Mouse (Mus musculus) T-helper 17 cell (primary cell): ENCODE results near the gene Nrm.

ENCODE experiments used
- in situ Hi-C, 2 experiments: fragments of 300-600 bp; cut with MboI, MseI; formaldehyde crosslinking; loops; 1 replicate in 1 of 2; 2 replicates in 1 of 2; pipeline ENCODE4 v1.15.1; 2025; ENCODE audit warnings: high pct_unique_total_duplicates in 2 of 2

Nrm gene

DNA sequence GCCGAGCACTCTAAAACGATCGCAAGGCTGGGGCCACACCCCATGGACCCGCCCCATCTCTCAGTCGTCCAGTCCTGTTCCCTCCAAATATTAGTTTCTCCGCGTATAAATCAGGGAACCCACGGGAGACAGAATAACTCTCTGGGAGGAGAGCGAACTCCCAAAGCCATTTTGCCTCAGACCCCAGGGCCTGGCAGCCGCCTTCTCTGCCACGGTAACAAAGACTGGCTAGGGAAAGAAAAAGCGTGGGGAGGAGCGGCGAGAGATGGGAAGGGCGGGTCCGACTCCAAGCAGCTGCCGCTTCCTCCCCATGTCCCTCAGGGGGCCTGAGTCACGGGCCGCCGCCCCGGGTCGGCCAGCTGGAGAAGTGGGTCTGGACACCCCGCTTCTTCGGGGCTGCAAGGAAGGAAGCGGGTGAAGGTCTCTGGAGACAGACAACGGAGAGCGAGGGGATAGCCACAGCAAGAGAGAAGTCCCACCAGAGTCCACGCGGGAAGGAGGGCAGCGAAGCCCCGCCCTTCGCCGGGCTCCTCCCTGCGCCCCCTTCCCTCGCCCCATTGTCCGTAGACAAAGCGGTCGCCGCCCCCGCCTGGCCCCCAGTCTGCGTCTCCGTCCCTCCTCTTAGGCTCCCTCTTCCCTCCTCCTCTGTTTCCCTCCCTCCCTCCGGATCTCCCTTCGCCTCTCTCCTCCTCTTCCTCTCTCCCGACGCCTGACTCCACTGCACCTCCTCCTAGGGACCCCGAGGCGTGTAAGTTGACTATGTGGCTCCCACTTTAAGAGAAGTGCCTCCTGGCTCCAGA, 4.6 kb downstream of the Nrm start, which contains the start of gene Ppp1r18:
Gene Ppp1r18 (plus strand): TSS at position 113 of the 800 bp plus-strand sequence.
- in situ Hi-C loops, result loop anchor here in 1 of 2 experiments (5.0 kb wide), 1 partner anchor 38 kb away; no protein-coding TSS in a partner anchor

DNA sequence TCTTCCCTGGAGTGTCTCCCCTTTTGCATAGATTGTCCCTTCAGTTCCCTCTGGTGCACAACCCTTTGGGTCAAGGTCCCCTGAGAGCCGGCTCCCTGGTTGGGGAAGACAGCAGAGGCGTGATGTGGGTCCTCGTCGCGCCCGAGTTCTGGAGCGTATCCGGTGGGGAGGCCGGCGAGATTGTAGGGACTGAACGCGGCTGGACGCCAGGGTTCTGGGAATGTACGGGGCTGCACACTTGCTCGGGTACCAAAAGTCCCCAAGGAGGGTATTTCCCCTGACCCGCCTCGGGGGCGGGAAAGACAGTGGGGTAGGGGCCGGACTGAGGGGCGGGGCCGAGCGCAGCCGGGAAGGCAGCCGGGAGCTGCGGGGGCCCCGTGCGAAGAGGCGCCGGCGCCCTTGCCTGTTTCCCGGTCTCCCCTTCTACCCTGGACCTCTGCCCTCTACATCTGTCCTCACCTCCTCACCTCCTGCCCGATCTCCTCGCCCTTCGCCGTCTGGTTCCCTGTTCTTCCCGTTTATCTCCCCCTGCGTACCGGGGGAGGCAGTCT, 5.2 kb downstream of the Nrm start:
- in situ Hi-C loops, result loop anchor here in 1 of 2 experiments (5.0 kb wide), 1 partner anchor 39 kb away; no protein-coding TSS in a partner anchor

DNA sequence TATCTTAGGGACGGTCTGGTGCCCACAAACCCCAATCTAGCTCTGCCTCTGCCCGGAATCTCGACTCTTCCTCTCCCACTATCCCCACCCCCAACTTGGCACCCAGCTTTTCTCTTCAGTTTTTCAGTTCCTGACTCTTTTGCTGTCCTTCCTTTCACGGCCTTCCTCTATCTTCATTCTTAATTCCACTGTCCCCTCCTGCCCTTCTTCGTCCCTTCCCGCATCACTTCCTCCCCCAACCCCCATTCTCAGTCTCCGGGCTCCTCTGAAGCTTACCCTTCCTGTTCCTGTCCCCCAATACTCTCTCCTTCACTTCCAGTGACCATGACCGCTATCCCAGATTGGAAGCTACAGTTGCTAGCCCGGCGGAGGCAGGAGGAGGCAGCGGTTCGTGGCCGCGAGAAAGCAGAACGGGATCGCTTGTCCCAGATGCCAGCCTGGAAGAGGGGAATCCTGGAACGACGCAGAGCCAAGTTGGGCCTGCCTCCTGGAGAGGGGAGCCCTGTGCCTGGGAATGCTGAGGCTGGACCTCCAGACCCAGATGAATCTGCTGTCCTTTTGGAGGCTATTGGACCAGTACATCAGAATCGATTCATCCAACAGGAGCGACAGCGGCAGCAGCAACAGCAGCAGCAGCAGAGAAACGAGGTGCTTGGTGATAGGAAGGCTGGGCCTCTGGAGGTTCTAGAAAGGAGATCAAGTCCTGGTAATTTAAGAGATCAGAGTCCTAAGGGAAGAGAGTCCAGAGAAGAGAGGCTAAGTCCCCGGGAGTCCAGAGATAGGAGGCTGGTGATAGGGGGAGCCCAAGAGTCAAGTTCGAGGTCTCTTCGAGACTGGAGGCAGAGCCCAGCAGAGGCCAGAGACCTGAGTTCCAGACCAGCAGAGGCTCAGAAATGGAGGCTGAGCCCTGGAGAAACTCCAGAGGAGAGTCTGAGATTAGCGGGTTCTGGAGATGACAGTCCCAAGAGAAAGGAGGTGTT, 6.1 kb downstream of the Nrm start:
- in situ Hi-C loops, result loop anchor here in 1 of 2 experiments (5.0 kb wide), 1 partner anchor 40 kb away; no protein-coding TSS in a partner anchor

DNA sequence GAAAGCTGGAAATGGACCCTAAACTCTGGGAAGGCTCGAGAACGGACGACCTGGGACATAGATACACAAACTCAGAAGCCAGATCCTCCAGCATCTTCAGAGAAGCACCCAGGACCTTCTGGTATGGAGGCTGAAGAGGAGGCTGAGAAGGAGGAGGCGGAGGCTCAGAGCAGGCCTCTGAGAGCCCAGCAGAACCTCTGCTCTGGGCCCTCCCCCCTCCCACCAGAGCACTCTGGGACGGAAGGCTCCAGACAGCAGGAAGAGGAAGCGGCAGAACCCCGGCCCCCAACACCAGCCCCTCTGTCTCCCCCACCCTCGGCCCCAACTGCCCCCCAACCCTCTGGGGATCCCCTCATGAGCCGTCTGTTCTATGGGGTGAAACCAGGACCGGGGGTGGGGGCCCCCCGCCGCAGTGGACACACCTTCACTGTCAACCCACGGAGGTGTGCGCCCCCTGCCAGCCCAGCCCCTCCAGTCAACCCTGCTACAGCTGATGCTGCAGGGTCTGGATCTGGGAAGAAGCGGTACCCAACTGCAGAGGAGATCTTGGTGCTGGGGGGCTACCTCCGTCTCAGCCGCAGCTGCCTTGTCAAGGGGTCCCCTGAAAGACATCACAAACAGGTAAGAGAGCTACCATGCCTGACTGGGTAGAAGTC, 7.2 kb downstream of the Nrm start:
- in situ Hi-C loops, result loop anchor here in 1 of 2 experiments (5.0 kb wide), 1 partner anchor 41 kb away; no protein-coding TSS in a partner anchor

GRCm38 (mm10) chr17:35868961-35869345, 7.8 kb downstream of the Nrm start:
- in situ Hi-C loops, result loop anchor here in 1 of 2 experiments (5.0 kb wide), 1 partner anchor 42 kb away; no protein-coding TSS in a partner anchor

GRCm38 (mm10) chr17:35869346-35870067, 8.4 kb downstream of the Nrm start:
- in situ Hi-C loops, result loop anchor here (5.0 kb wide), 3 partner anchors 32 to 42 kb away; partner anchors contain the start of gene Tubb5 (in 1 of the 2)

DNA sequence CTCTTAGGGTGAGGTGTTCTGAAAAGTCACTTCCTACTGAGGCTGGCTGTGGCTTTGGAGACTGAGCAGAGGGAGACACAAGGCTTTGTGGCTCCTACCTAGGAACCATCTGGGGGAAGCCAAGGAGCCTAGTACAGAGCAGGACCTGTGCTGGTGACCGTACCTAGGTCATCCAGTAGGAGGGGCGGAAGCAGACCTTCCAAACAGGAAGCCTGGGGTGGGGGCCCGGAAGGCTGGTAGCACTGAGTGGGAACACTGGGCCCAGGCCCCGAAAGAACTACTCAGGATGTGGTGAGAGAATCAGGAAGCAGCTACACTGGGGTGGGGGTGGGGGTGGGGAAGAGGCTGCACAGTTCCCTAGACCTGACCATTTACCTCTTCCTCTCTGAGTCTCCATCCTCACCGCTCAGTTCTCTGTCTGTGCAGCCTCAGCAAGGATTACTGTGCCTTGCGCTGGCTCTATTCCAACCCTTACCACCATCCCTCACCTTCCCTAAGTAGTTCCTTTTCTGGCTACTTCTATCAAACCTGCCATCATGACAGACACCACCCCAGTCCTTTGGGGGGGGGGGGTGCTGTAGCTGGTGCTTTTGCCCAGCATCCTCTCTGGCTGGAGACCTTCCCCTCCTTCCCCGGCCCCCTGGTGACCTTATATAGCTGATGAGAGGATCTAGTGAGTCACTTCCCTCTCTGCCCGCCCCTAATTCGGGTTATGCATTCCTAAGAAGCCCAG, 9.2 kb downstream of the Nrm start:
- in situ Hi-C loops, result loop anchor here (5.0 kb wide), 2 partner anchors 33 to 37 kb away; partner anchors contain the start of gene Tubb5 (in 1 of the 2)

DNA sequence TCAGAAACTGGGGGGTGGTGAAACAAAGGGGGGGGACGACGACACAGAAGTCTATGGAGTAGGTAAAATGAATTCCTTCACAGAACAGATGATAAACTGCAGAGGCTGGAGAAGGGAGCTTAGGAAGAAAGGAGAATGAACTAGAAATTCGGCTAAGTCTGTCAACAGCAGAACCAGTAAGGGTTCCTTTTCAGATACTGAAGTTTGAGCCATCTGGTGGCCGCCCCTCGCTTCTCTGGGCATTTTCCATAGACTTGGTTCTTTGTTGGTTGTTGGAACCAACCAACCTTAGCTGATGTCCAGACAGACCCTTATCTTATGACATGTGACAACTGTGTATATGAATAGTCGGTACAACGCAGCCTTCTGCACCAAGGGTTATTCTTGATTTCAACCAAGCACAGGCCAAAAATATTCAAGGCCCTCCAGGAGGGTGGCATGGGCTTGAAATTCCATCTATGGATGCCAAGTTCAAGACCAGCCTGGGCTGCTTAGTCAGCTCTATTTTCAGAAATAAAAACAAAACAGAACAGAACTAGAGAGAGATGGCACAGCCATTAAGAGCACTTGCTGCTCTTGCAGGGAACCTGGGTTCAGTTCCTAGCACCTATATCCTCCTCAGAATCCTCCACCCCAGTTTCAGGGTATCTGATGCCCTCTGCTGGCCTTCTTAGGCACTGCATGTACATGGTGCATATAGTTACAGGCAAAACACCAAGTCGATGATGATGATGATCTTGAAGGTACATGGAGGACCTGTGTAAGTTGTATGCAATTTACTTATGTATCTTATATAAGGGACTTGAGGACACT, 10.0 kb downstream of the Nrm start:
- in situ Hi-C loops, result loop anchor here (5.0 kb wide), 2 partner anchors 34 to 36 kb away; partner anchors contain the start of gene Tubb5 (in 1 of the 2)

DNA sequence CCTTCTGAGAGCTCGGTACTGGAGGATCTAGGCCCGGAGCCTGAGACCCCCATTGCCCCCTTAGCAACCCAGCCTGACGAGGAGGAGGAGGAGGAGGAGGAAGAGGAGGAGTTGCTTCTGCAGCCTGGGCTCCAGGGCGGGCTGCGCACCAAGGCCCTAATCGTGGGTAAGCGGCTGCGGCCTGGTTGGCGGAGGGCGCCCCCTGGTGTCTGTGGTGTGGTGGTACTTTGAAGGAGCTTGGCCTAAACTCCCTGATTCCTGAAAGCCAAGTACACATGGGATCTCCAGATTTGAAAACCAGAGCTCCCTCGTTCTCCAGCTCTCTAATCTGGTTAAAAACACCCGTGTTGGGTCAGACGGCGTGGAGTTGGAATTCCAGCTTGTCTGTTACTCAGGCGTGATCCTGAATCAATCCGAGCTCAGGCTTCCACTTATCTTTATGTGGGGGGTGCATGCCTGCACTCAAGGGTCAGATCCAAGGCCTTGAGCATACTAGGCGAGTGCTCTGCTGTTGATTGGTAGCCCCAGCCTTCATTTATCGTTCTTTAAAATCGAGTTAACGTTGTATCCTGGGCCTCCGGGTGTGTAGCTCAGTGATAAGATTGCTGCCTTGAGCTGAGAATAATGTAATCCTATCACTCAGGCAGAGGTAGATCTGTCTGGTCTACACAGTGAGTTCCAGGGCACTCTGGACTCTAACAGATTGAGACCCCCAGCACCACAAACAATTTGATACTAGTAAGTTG, 12.8 kb downstream of the Nrm start:
- in situ Hi-C loops, result loop anchor here (5.0 kb wide), 2 partner anchors 33 to 37 kb away; partner anchors contain the start of gene Tubb5 (in 1 of the 2)

GRCm38 (mm10) chr17:35874721-35875120, 13.6 kb downstream of the Nrm start:
- in situ Hi-C loops, result loop anchor here (5.0 kb wide), 2 partner anchors 33 to 37 kb away; partner anchors contain the start of gene Tubb5 (in 1 of the 2)

DNA sequence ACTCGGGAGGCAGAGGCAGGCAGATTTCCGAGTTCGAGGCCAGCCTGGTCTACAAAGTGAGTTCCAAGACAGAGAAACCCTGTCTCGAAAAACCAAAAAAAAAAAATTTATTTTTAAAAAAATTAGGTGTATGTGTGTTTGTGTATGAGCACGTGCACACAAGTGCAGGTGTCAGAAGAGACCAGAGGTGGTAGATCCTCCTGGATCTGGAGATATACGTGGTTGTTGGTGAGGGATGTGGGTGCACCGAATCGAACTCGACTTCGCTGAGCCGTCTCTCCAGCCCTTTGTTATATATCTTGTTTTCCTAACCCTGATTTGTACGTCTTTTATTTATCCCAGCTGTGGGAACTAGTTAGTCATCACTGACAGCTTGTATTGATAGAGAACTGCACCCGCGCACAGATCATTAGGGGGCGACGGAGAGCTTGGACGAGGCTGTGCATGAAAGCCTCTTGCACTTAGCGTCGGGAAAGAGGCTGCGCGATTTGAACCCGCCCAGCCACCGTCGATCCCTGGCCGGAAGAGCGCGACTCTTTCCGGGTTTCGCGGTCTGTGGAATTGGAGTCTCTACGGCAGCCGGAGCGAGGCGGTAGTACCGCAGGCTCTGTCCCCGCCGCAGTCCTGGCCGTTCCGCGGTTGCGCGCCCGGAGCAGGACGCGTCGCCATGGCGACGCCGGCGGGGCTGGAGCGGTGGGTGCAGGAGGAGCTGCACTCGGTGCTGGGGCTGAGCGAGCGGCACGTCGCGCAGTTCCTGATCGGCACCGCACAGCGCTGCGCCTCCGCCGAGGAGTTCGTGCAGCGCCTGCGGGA, 18.3 kb downstream of the Nrm start, which contains the start of gene Dhx16:
Gene Dhx16 (plus strand): TSS at position 575 of the 813 bp plus-strand sequence.
- in situ Hi-C loops, result no loop called here

GRCm38 (mm10) chr17:35882924-35883323, 21.8 kb downstream of the Nrm start:
- in situ Hi-C loops, result no loop called here

DNA sequence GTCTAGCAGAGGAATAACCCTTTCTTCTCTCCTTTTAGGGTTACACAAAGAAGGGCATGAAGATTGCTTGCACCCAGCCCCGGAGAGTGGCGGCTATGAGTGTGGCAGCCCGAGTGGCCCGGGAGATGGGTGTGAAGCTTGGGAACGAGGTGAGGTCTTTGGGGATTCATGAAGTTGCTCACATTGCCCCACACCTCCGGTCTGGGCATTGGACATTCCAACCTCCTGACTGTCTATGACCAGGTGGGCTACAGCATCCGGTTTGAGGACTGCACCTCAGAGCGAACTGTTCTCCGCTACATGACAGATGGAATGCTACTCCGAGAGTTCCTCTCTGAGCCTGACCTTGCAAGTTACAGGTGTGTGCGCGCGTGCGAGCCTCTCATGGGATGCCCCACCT, 22.7 kb downstream of the Nrm start:
- in situ Hi-C loops, result no loop called here

GRCm38 (mm10) chr17:35887725-35888124, 26.6 kb downstream of the Nrm start:
- in situ Hi-C loops, result no loop called here

DNA sequence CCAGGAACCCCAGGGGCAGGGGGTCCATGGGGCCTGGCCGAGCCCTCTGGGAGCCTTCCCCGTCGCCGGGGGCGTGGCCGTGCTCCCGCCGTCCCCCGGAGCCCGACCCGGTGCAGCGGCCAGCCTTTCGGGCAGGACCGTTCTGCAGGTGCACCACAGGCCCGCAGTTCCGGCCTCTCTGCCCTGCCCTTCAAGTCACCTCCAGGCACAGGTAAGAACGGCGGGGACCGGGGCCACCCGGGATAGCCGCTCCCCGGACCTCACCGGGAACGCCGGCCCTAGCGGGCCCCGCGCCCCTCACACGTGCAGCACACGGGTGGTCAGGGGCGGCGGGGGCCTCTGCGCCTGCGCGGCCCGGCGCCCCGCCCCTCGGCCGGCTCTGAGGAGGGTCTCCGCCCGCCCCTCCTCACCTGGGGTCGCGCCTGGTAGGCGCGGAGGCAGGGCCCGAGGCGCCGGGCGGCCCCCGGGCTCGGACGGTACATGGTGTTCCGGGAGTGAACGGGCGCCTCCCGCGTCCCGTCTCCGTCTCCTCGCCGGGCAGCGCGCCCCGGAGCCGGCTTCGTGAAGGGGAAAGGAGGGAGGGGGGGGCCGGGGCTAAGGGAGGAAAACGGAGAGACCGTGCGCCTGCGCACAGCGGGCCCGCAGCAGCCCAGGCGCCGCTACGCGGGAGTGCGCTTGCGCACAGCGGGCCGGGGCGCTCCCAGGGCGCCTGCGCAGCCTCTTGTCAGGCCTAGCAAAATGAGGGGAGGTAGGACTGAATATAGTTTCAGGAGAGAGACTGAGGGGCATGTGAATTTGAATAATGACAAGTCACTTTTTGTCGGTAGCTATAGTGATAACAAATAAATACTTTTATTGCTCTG, 35.9 kb downstream of the Nrm start, which contains the start of gene 2310061I04Rik:
Gene 2310061I04Rik (minus strand): TSS at position 651 of the 863 bp plus-strand sequence.
- in situ Hi-C loops, result no loop called here
